Mouse (Mus musculus) heart, adult 2 months (tissue): ENCODE data around the gene Gpatch1. TPM values are rescaled to one million over a fixed set of nuclear protein-coding genes. Genes with fewer than 3 reads are reported as not detected.
A peak's percentile ranks its signal among the peaks of the same experiment; 100 is the strongest.

ENCODE experiments used
- DNase-seq, 2 experiments: peaks; one replicate each; pipeline ENCODE4 v3.0.0; 2021
- H3K27ac ChIP-seq: fragments of 200-600 bp; 2 replicates; pipeline ENCODE4 v1.8.1; 2022
- H3K27me3 ChIP-seq: fragments of 200-500 bp; 2 replicates; pipeline ENCODE4 v1.6.1; 2012; ENCODE audit warnings: mild to moderate bottlenecking, low read length, inconsistent platforms, mixed read lengths; ENCODE audit not compliant: control insufficient read depth, insufficient read depth
- H3K36me3 ChIP-seq: fragments of 200-500 bp; 2 replicates; pipeline ENCODE4 v1.6.1; 2012; ENCODE audit warnings: low read length, inconsistent platforms; ENCODE audit not compliant: control insufficient read depth, insufficient read depth
- H3K4me1 ChIP-seq: fragments of 200-500 bp; 2 replicates; pipeline ENCODE4 v1.6.1; 2011; ENCODE audit warnings: low read length; ENCODE audit not compliant: control insufficient read depth, insufficient read depth
- H3K4me3 ChIP-seq: fragments of 200-600 bp; 2 replicates; pipeline ENCODE4 v1.8.1; 2022
- H3K79me2 ChIP-seq: fragments of 200-500 bp; replicated peaks from 2 replicates; pipeline ENCODE4 v1.6.1; 2012; ENCODE audit warnings: mild to moderate bottlenecking, inconsistent platforms, low read length, moderate library complexity, mixed read lengths; ENCODE audit not compliant: control insufficient read depth, insufficient read depth
- H3K9ac ChIP-seq: fragments of 200-500 bp; 2 replicates; pipeline ENCODE4 v1.6.1; 2012; ENCODE audit warnings: low read depth, mild to moderate bottlenecking, control low read depth, inconsistent platforms, low read length, mixed read lengths
- CTCF ChIP-seq: fragments of 200-600 bp; IDR thresholded peaks from 2 replicates; pipeline ENCODE4 v1.8.1; 2022; ENCODE audit warnings: antibody characterized with exemption, mild to moderate bottlenecking, moderate library complexity
- EP300 ChIP-seq: fragments of 200-500 bp; IDR thresholded peaks from 2 replicates; pipeline ENCODE4 v1.6.1; 2011; ENCODE audit warnings: low read depth, low read length, control low read depth; ENCODE audit not compliant: insufficient read depth
- POLR2A ChIP-seq: fragments of 200-500 bp; IDR thresholded peaks from 2 replicates; pipeline ENCODE4 v1.6.1; 2011; ENCODE audit warnings: mild to moderate bottlenecking, low read depth, low read length, control low read depth; ENCODE audit not compliant: insufficient read depth
- WGBS: fragments of 180-500 bp; shearing (Covaris S2); methylation state at CpG from one replicate; pipeline ENCODE4 v1.1.7; 2018; 5-methylcytosine and 5-hydroxymethylcytosine counted together
- intact Hi-C: fragments of 180-260 bp; cut with DNase I; formaldehyde crosslinking; loops from one replicate; pipeline ENCODE4 v1.15.1; 2025
- long read RNA-seq: library from polyadenylated mRNA; stranded (forward); transcript quantifications from one replicate; pipeline ENCODE4 v2.0.0, GENCODE M21; 2021
- polyA plus RNA-seq: library from polyadenylated mRNA; depleted of rRNA; stranded (reverse); fragments of >200 nt; gene quantifications from 2 replicates; pipeline ENCODE4 v1.2.3, GENCODE M21; 2012; rRNA removed
- total RNA-seq, 2 experiments: library from RNA; stranded (reverse); gene quantifications; 2 replicates each; pipeline ENCODE4 v1.2.3; 2021

Gene Gpatch1
- total RNA-seq (10 to 100 TPM; 11.6 to 12.5 TPM), polyA plus RNA-seq (3.9 and 5.3 TPM in 2 replicates)
- long read RNA-seq, transcript Gpatch1-201 (20 exons, 3,065 nt), result major isoform, 21 of 22 reads
- long read RNA-seq, partial matches to known transcripts, result 1 of 22 reads
- long read RNA-seq, other reads (novel, unspliced or antisense), result 0 of 22 reads

DNA sequence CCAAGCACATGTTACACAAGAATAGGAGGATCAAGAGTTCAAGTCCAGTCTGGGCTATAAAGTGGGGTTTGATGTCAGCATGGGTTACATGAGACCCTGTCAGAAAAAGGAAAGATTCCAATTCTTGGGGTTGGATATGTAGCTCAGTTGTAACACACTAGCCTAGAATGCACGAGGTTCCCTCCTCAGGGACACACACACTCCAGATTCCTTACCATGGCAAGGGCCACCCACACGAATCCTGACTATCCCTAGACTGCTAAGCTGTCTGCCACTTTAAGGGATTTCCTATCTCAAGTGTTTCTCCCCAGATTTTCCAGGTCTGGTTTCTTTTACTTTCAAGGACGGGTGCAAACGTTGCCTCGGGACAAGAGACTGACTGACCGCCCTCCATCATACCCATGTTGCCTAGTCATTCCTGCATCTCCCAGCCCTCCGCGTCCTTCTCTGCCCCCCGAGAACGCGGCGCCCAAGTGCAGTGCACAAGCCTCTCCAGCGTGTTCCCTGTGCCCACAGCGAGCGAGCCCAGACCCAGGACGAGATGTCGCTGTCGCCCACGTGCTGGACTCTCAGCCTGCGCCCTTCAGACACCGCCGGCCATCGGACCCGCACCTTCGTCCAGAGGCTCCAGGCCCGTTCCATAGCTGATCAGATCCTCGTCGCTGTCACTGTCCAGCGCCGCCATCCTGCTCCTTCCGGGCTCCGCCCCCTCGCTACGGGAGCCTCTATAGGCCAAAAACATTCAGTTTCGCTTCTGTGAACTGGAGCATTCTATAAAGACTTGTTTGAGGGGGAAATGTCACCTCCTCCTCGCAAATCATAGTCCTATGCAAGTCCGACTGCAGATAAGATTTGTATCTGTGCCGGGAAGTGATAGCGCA lies at the start of gene Gpatch1:
Gene Gpatch1, minus strand, starts transcription at position 712 of the 881 bp plus-strand sequence.
- peak; percentile 58; the same call in 1 of the 2 replicates for TF ChIP-seq EP300
- peak; percentile 64; the same call in 1 of the 2 replicates for TF ChIP-seq POLR2A
- no peak for TF ChIP-seq CTCF
- H3K4me1 ChIP-seq, result peaks cover 6% of the 10 kb centered on the region
- peak within 1 kb of the TSS; percentile 83 for H3K9ac ChIP-seq
- WGBS, result under 1% methylated on average over 39 of the region's 39 CpGs
- no peaks in the 10 kb centered on the region for H3K36me3 ChIP-seq
- peak; percentile 92 to 98 for DNase-seq
- H3K79me2 ChIP-seq, result no peaks in the 10 kb centered on the region; the same call in 1 of the 2 replicates
- no peaks in the 10 kb centered on the region for H3K27me3 ChIP-seq
- H3K27ac ChIP-seq, result peak within 1 kb of the TSS; percentile 73
- peak within 1 kb of the TSS; percentile 84 for H3K4me3 ChIP-seq
- intact Hi-C loops, result loop anchor here (2.0 to 5.0 kb wide), 3 partner anchors 15 to 86 kb away; partner anchors contain the start of genes Cep89 and Faap24

GRCm38 (mm10) chr7:35365161-35365910 lies 47.1 kb upstream of the Gpatch1 start:
- Histone ChIP-seq H3K36me3 (no peaks in the 10 kb centered on the region), H3K4me3 (no peak overlapping the region), H3K27me3 (no peaks in the 10 kb centered on the region), H3K9ac (no peak overlapping the region), H3K27ac (no peak overlapping the region), H3K4me1 (no peaks in the 10 kb centered on the region), H3K79me2 (no peaks in the 10 kb centered on the region)
- WGBS, result 72% methylated on average over 12 of the region's 12 CpGs
- TF ChIP-seq CTCF (no peak), EP300 (no peak), POLR2A (no peak)
- no peak for DNase-seq
- intact Hi-C loops, result no loop called here

- Histone ChIP-seq H3K36me3 (no peaks in the 10 kb centered on the region), H3K79me2 (no peaks in the 10 kb centered on the region), H3K27me3 (no peaks in the 10 kb centered on the region), H3K4me3 (no peak overlapping the region), H3K27ac (no peak overlapping the region), H3K9ac (no peak overlapping the region), H3K4me1 (no peaks in the 10 kb centered on the region)
- DNase-seq, result no peak
- WGBS, result 84% methylated on average over 5 of the region's 5 CpGs
- TF ChIP-seq POLR2A (no peak), CTCF (no peak), EP300 (no peak)
- intact Hi-C loops, result no loop called here
Observed at GRCm38 (mm10) chr7:35362868-35363267, 44.6 kb upstream of the Gpatch1 start.

- H3K27ac ChIP-seq, result no peak overlapping the region
- TF ChIP-seq EP300, result no peak
- TF ChIP-seq POLR2A, result no peak
- no peak for TF ChIP-seq CTCF
- no peak overlapping the region for H3K9ac ChIP-seq
- no peak for DNase-seq
- no peaks in the 10 kb centered on the region for H3K79me2 ChIP-seq
- H3K27me3 ChIP-seq, result no peaks in the 10 kb centered on the region
- H3K4me3 ChIP-seq, result no peak overlapping the region
- H3K36me3 ChIP-seq, result no peaks in the 10 kb centered on the region
- WGBS, result 69% methylated on average over 5 of the region's 5 CpGs
- intact Hi-C loops, result no loop called here
- H3K4me1 ChIP-seq, result no peaks in the 10 kb centered on the region
Observed at GRCm38 (mm10) chr7:35362253-35362652, 44.0 kb upstream of the Gpatch1 start.

DNA sequence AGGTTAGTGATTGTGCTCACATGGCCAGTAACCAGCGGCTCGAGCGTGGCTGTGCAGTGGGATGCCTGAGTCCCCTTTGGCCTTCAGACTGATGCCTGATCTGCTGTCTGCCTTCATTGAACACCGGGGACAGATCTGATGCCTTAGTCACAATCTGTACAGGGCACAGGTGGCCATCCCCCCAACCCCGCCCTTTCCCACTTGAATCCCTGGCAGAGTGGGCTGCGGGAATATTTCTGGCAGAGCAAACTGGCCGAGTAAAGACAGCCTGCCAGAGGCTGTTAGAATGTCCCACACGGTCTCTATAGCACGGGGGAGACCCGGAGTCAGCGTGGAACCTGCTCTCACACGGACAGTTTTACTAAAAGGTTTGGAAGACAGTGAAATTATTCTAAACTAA lies 39.4 kb upstream of the Gpatch1 start:
- Histone ChIP-seq H3K27ac (no peak overlapping the region), H3K79me2 (no peaks in the 10 kb centered on the region), H3K36me3 (no peaks in the 10 kb centered on the region), H3K27me3 (no peaks in the 10 kb centered on the region), H3K4me3 (no peak overlapping the region), H3K4me1 (no peaks in the 10 kb centered on the region), H3K9ac (no peak overlapping the region)
- no peak for DNase-seq
- 79% methylated on average over 12 of the region's 12 CpGs for WGBS
- TF ChIP-seq EP300, result no peak
- TF ChIP-seq POLR2A, result no peak
- TF ChIP-seq CTCF, result no peak
- intact Hi-C loops, result no loop called here
